Mouse (Mus musculus): ENCODE measurements around the gene Gm29776.

DNA sequence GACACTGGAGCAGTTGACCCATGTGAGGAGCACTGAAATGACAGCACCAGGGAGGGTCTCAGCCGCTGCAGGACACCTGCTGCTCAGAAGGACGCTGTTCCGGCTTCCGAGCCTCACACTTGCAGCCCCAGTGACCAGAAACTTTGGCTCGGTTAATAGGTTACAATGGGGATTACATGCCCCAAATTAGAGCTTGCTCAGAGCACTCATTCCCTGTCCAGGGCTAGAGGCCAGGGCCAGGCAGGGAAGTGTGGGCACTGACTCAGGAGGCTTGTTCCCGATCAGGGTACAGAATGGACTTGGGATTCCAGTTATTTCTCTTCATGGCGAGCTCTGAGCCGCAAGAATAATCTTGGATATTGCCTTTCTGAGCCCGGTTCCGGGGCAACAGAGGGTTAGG is 39.0 kb upstream of the Gm29776 start:
- TF ChIP-seq CTCF (conservative IDR thresholded peaks at IDR 0.05; ENCODE audit: low read length), result no peak
- no peak for TF ChIP-seq NANOG (IDR thresholded peaks at IDR 0.05; ENCODE audit: borderline replicate concordance, low read length)
